Mouse (Mus musculus): ENCODE results near the gene Amz1. TPM values are rescaled to one million over a fixed set of nuclear protein-coding genes. Genes with fewer than 3 reads are reported as not detected.

Gene Amz1
- polyA plus RNA-seq (2012; fragmentation: generic; extraction: Trizol): 1 to 10 TPM in 1 of 2 experiments, under 1 TPM in 1; 0.22 to 2.6 TPM

DNA sequence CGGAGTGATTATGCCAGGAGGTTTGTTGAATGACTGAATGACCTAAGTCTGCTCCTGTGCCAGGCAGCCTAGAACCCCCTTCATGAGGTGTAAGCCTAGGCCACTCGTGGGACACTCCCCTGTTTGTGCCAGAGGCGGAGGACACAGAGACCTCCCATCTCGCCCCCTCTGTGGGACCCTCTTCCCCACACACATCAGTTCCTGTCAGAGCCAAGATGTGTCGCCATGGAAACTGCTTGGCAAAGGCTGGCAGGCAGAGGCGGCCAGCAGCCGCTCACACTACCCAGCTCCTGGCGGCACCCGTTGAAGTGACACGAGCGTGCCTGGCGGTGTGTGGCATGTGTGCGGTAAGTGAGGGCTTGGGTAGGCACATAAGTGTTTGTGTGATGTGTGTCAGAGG, at the start of gene Amz1:
Amz1 (plus strand) TSS at position 306 of the 400 bp plus-strand sequence.

DNA sequence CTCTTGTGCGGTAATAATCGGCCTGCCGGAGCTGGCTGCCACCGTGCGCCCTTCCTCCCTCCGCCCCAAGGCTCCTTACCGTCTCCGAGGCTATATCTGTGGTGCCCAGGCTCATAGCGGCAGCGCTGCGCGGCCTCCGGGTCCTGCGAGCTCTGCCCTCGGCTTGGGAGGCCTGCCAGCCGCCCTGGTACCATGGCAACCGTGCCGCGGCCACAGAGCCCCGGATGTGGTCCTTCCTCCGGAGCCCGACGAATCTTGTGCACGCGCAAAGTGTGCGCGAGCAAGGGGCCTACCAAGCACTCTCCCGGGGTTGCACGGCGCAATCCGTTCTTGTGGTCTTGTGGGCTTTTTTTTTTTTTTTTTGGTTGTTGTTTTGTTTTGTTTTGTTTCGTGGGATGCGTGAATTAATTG, 21.8 kb upstream of the Amz1 start, which contains the start of gene Iqce:
Iqce (minus strand) TSS at position 276 of the 411 bp plus-strand sequence.

DNA sequence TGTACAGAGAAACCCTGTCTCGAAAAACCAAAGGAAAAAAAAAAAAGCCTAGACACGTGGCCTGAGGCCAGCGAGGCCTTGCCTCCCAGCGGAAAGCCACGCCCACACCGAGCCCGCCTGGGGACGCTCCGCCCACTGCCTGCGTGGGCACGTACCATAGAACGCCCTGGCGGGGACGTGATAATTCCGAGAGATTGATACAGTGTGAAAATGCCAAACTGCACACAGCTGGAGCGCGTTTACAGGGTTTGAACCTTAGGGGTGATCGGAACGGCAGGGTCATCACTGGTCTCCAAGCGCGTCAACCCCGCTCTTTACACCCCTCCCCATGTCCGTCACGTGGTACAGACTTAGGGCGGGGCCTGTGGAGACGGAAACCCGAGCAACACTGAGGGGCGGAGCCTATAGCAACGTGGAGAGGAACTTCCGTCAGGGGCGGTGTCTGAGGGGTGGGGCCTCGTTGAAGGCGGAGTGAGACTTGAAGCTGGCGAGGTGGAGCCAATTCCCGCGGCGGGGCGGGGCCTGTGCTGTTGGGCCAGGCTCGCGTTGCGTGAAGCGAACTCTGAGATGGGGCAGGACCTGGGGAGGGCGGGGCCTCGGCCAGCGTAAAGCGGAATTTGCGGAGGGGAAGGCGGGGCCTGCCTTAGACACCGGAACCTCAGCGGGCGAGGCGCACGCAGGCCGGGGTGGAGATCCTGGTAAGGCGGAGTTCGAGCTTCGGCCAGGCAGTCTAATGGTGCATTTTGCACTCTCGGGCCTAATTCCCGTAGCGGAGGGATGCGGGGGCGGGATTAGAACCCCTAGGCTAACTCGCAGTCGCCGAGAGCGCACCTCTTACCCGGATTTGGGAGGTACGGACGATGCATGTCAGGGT, 19.3 kb upstream of the Amz1 start, which contains the start of gene Brat1:
Brat1 (plus strand) TSS at position 634 of the 874 bp plus-strand sequence.

Other genes starting within 250 kb of the Amz1 start
- gene Chst12, start 218.6 kb upstream of the Amz1 start, polyA plus RNA-seq (2012; fragmentation: generic; extraction: Trizol): 10 to 100 TPM; 14.8 to 36.3 TPM
- not detected for gene Grifin, start 159.1 kb upstream of the Amz1 start, polyA plus RNA-seq (2012; fragmentation: generic; extraction: Trizol)
- 10 to 100 TPM; 10.6 to 11.6 TPM for gene Lfng, start 116.8 kb upstream of the Amz1 start, polyA plus RNA-seq (2012; fragmentation: generic; extraction: Trizol)
- 100 to 1,000 TPM in 1 of 2 experiments, 10 to 100 TPM in 1; 19.6 to 133 TPM for gene Ttyh3, start 75.1 kb upstream of the Amz1 start, polyA plus RNA-seq (2012; fragmentation: generic; extraction: Trizol)
- gene Iqce, start 21.7 kb upstream of the Amz1 start, polyA plus RNA-seq (2012; fragmentation: generic; extraction: Trizol): 10 to 100 TPM in 1 of 2 experiments, 1 to 10 TPM in 1; 6.0 to 17.5 TPM
- gene Brat1, start 19.1 kb upstream of the Amz1 start, polyA plus RNA-seq (2012; fragmentation: generic; extraction: Trizol): 10 to 100 TPM in 1 of 2 experiments, 1 to 10 TPM in 1; 4.3 to 16.0 TPM
- gene Gna12, start 106.3 kb downstream of the Amz1 start, polyA plus RNA-seq (2012; fragmentation: generic; extraction: Trizol): 10 to 100 TPM; 15.3 to 54.2 TPM